Mouse (Mus musculus) adrenal gland, postnatal 4 days (tissue): ENCODE data around the gene Ucn3. TPM values are rescaled to one million over a fixed set of nuclear protein-coding genes. Genes with fewer than 3 reads are reported as not detected.
"Not testable (repeated sequence)": the region's sequence is repeated elsewhere in the genome, so short reads cannot be mapped to it uniquely, and the experiment has no call there.

Source experiments
- DNase-seq, 2 experiments: peaks; one replicate each; pipeline ENCODE4 v3.0.0; 2021 to 2022; ENCODE audit warnings: low spot score in 2 of 2, mixed read lengths in 2 of 2
- long read RNA-seq, 2 experiments: library from polyadenylated mRNA; stranded (forward); transcript quantifications; one replicate each; pipeline ENCODE4 v2.0.0; 2021
- total RNA-seq, 2 experiments: library from RNA; stranded (reverse); gene quantifications; 2 replicates each; pipeline ENCODE4 v1.2.3; 2021

Ucn3 gene
- total RNA-seq = 1 to 10 TPM in 1 of 2 experiments, not detected in 1; 1.3 TPM
- long read RNA-seq, experiment 1 = 0 reads
- long read RNA-seq, experiment 2, partial matches to known transcripts = 0 of 1 reads
- long read RNA-seq, experiment 2, other reads (novel, unspliced or antisense) = 0 of 1 reads

DNA sequence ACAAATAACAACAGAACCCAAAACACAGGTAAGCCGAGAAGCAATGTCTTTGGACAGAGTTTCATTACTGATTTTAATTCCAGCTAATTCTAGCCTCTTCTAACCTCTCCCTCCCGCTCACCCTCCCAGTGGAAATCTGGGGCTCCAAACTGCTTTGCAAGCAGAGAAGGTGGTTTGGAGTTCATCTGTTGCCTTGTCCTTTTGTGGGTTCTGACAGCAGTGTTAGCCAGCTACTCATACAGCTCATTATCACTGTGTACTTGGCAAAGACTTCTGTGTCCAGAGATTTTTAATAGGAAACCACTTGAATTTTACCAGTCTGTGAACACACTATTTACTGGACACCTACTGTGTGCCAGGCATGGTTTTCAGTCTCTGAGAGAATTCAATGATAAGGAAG, at the start of gene Ucn3:
Gene Ucn3, minus strand, starts transcription at position 101 of the 400 bp plus-strand sequence.
- no peak for DNase-seq

GRCm38 (mm10) chr13:3992081-3992480, 46.9 kb upstream of the Ucn3 start:
- no peak for DNase-seq

DNA sequence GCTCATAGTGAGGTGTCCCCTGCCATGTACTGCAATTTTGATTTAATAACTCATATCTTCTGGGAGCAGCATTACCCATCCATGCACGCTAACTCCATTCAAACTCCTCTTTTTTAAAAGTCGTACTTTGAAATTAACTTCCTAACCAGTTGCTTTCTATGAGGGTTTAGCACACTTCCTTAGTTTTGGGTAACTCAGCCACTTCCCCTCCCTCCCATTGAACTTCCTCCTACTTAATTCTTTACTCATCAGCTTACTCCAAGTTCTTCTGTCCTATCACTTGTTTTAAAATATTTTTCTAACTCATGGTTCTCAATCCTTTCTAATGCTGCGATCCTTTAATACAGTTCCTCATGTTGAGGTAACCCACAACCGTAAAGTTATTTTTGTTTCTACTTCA, 23.7 kb upstream of the Ucn3 start:
- no peak for DNase-seq

GRCm38 (mm10) chr13:3951198-3951914, 6.2 kb upstream of the Ucn3 start:
- no peak for DNase-seq

DNA sequence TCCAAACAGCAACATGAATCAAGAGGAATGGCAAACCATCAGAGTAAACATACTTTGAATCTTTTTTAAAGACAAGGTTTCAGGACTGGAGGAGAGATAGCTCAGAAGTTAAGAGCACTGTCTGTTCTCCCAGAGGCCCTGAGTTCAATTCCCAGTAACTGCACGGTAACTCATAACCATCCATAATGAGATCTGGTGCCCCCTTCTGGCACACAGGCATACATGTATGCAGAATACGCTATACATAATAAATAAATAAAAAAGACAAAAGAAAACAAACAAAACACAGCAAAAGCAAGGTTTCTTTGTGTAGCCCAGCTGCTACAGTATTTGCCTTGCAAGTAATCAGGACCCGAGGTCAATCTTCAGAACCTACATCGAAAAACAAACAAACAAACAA, 4.3 kb upstream of the Ucn3 start:
- no peak for DNase-seq

DNA sequence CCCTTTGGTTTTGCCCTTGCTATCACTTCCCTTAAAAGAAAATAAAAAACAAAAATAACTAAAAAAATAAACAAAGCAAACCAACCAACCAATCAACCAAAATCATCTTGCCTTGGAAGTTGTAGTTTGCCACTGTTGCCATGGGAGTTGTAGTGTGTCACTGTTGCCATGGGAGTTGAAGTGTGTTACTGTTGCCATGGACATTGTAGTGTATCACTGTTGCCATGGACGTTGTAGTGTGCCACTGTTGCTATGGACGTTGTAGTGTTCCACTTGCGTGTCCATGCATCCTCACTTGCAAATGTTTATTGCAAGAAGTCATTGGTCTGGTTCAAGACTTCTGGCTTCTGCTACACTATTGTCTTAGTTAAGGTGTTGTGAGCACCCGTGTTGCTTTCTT, 2.1 kb upstream of the Ucn3 start:
- DNase-seq = no peak

DNA sequence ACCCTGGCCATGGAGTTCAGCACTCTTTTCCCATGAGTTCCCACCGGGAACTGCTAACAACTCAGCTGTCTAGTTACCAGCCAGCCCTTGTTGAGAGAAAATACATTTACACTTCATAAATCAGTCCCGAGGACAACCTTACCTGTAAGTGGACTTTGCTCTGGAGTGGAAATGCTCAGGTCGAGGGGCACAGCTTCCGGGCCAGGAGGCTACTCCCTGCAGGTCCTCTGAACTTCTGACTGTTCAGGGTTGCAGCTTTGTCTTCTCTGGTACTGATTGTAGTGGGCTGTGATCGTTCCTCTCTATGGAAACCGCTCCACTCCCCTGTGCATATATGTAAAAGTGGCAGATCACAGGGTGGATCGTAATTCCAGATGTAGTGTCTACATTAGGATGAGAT, 450 bp downstream of the Ucn3 start:
- DNase-seq = no peak

GRCm38 (mm10) chr13:3926046-3926445, 19.1 kb downstream of the Ucn3 start:
- no peak for DNase-seq

GRCm38 (mm10) chr13:3925632-3926031, 19.5 kb downstream of the Ucn3 start:
- no peak for DNase-seq

GRCm38 (mm10) chr13:3924483-3924882, 20.7 kb downstream of the Ucn3 start:
- DNase-seq = no peak

DNA sequence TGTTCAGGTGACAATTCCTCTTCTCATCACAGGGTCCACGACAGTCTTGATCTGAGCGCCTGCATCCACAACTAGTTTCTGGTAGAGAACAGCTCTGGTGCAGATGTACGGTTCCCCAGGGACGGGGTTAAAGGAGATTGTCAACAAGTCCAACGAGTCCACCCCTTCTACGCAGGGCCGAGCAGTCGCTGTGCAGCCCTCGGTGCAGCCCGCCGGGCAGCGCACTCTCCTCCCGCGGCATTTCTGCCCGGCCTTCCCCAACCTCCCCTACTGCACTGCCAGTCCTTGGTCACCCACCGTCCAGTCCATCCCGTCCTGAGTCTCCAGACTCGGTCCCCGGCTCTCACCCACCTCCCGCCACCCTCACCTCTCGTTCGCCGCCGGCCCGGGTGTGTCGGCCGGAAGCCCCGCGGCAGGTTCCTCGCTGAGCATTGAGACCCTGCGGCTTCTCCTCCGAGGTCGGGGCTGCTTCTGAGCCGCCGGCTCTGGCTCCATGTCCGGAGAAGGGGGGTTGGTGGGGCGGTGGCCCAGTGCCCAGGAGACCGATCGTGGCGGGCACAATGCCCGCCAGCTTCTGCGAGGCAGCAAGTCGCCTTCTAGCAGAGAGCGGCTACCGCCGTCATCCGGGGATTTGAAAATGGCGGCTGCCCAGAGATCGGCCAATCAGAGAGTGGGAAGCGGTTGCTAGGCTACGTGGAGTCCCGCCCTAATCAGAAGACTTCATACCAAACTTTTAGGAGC, 27.4 kb downstream of the Ucn3 start, which contains the start of the genes Net1 and Tubal3:
Gene Net1, minus strand, starts transcription at position 650 of the 741 bp plus-strand sequence.
Gene Tubal3, plus strand, starts transcription at position 704 of the 741 bp plus-strand sequence.
- DNase-seq = peak; percentile 76 to 80

DNA sequence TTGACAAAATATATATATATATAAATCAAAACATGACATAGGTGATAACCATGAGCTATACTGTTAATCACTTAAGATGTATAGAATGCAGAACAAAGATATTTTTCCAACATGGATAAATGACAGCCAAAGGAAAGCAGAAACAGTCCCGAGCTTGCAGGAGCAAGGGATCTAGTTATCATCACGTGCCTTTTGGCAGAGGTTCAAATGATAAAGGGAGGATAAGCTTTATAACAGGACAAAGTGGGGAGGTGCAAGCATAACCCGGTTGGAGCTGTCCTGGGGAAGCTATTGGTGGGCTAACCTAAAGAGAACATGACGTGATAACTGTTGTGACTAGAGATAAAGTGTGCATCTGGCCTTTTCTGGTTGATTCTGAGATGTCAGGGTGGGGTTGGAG, 31.6 kb downstream of the Ucn3 start:
- no peak for DNase-seq

GRCm38 (mm10) chr13:3910356-3910755, 34.8 kb downstream of the Ucn3 start:
- no peak for DNase-seq

DNA sequence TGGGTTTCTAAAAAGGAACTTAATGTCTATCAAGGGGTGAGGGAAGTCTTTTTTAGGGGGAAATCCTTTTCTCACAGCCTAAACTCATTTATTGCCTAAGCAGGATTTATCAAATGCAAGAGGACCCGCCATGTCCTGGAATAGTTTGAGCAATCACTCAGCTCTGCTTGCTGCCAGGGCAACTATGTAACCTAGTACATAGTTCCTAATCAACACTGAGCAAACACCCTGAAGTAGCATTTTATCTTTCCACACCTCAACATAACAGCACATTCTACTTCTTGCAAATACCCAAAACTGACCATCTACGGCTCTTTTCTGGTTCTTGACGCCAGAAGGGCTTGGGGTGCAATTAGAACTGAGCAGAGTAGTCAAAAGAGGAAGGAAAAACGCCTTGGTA, 36.9 kb downstream of the Ucn3 start:
- DNase-seq = no peak

GRCm38 (mm10) chr13:3907151-3907696, 37.9 kb downstream of the Ucn3 start:
- no peak for DNase-seq

DNA sequence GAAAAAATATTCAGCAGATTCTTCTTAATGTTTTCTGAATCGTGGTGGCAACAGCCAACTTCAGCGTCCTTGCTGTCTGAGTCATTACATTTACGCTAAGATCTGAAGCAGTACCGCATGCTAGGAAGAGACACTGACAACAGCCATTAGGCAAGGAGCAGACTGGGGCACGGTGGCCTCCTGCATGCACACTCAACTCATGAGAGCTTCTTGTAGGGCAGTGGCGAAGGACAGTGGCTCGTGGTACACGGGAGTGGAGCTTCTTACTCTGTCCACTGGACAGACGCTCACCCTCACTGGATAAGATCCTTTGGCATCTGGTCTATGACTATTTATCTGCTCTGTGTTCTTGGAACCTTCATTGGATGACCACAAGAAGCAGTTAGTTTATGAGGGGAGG, 45.8 kb downstream of the Ucn3 start:
- DNase-seq = no peak

GRCm38 (mm10) chr13:3898202-3898601, 46.9 kb downstream of the Ucn3 start:
- DNase-seq = not testable (repeated sequence)

- no peak for DNase-seq
Measured at GRCm38 (mm10) chr13:3896913-3897312, 48.2 kb downstream of the Ucn3 start.

DNA sequence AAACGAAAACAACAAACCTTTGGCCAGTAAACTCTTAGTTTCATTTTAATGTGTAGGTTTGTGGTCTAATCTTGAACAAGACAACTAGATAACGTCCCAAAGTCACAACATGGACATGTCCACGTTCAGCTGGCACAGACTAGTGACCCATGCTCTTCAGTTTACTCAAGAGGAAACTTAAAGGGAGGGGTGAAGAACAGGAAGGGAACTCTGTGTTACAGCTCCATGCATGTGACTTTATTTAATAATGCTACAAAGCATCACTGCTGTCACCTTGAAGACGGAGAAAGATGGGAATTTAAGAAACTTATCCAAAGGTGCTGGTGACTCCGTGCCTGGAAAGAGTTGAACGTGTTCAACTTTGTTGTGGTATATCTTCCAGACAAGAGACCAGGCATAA, 49.1 kb downstream of the Ucn3 start:
- no peak for DNase-seq

GRCm38 (mm10) chr13:3895397-3895980, 49.7 kb downstream of the Ucn3 start:
- DNase-seq = no peak

- DNase-seq = no peak
Measured at GRCm38 (mm10) chr13:3894549-3894948, 50.6 kb downstream of the Ucn3 start.
